20 mouse cellular contexts compared by ENCODE assay signal in the genomic region with DNA sequence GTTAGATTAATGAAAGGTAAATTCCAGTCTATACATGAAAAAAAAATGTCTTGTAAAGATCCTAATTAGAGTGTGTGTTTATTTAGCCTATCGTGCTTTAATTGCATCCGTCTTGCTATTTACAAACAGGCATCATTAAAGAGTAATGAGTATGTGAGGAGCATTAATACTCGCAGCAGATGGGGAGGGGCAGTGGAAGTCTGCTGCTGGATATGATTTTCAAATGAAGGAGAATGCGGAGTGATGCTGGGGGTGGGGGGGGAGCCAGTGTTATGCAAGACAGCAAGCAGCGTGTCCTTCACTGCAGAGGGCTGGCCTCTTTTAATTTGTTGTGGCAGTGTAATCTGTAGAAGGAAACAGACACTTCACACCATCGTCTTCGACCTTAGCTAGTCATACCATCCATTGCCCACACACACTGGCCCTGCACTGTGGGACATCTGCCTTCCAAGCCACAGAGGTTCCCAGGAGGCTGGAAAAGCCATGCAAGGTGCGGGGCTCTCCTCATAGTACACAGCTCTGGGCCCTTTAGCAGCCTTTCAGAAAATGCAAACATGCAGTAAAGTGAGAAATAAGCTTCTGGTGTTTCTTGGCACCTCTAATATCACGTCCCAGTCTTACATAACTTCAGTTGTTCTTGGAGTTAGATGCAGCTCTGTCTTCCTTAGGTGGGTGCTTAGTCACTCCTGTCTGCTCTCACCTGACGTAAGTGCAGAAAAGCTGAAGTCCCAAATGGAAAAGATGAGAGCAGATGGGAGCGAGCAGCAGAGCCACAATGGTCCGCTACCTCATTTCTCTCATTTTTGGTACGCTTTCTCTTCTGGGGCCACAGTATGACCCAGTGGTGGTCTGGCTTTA.
A peak's percentile ranks its signal among the peaks of the same experiment; 100 is the strongest.
DNase-seq lines count a peak whose midpoint lies in the region; ATAC-seq and TF ChIP-seq lines count a peak whose summit lies in the region.
"Had no signal": no experiment of that assay in that cellular context is flagged by ENCODE, and none has a peak within 500 bp of the region (broad histone marks: within the 10 kb centered on the region; RNA-seq: fewer than 3 reads in every experiment).

No protein-coding gene starts in this region.

- no peak for DNase-seq in frontal cortex, postnatal 36 days (ENCODE audit: low spot score in 2 of 2)
- DNase-seq in limb, embryonic 10.5 days (ENCODE audit: low spot score) = no peak
- DNase-seq in brain, embryonic 14.5 days (ENCODE audit: low read depth) = peak; percentile 76
- DNase-seq in midbrain, embryonic 14.5 days = peak; percentile 54
- no peak for DNase-seq in gastrocnemius, postnatal 25 days
- DNase-seq in embryo, embryonic 11 days = no peak
- DNase-seq: adrenal gland, postnatal 10 days; cerebellum, adult 11 months; cerebellum, postnatal 14 days; gastrocnemius, postnatal 10 days; heart, adult 2 months; liver, postnatal 0 days; lung, postnatal 10 days; thymus, postnatal 14 days had no signal

- peaks cover 48% of the 10 kb centered on the region for H3K4me1 ChIP-seq in limb, embryonic 12.5 days (replicated peaks)
- H3K4me1 ChIP-seq in limb, embryonic 10.5 days = peaks cover 39% of the 10 kb centered on the region
- H3K4me1 ChIP-seq in midbrain, embryonic 14.5 days (ENCODE audit: control insufficient read depth, insufficient read depth, low read length) = peaks cover 41% of the 10 kb centered on the region
- H3K4me1 ChIP-seq: intestine, embryonic 15.5 days had no signal

- H3K4me3 ChIP-seq in limb, embryonic 12.5 days (replicated peaks) = no peak overlapping the region
- H3K4me3 ChIP-seq in limb, embryonic 10.5 days = no peak overlapping the region
- H3K4me3 ChIP-seq in midbrain, embryonic 14.5 days (replicated peaks; ENCODE audit: low read depth, low read length) = no peak overlapping the region
- H3K4me3 ChIP-seq: heart, adult 2 months; heart, embryonic 15.5 days; intestine, embryonic 15.5 days had no signal

- TF ChIP-seq POLR2A in brain, embryonic 14.5 days (IDR thresholded peaks at IDR 0.05; ENCODE audit: borderline replicate concordance, extremely low read depth, insufficient read depth, insufficient read length, poor library complexity, severe bottlenecking) = no peak

- H3K27me3 ChIP-seq in limb, embryonic 12.5 days = no peaks in the 10 kb centered on the region
- H3K27me3 ChIP-seq in limb, embryonic 10.5 days (ENCODE audit: low read depth, poor library complexity, severe bottlenecking) = no peaks in the 10 kb centered on the region
- no peaks in the 10 kb centered on the region for H3K27me3 ChIP-seq in midbrain, embryonic 14.5 days (ENCODE audit: control insufficient read depth, insufficient read depth, low read length)
- H3K27me3 ChIP-seq: heart, embryonic 15.5 days; intestine, embryonic 15.5 days had no signal

- ATAC-seq in frontal cortex, adult (ENCODE audit: low TSS enrichment) = peak; percentile 67
- ATAC-seq in limb, embryonic 12.5 days (ENCODE audit: insufficient number of reproducible peaks, insufficient read depth, low FRiP score, low TSS enrichment, low read depth) = no peak
- ATAC-seq in midbrain, embryonic 14.5 days (ENCODE audit: low FRiP score, low TSS enrichment) = no peak
- ATAC-seq: activated CD4-positive, CD25-positive, alpha-beta regulatory T cell, adult 4 months; intestine, embryonic 15.5 days; liver, postnatal 0 days had no signal

- H3K4me2 ChIP-seq in limb, embryonic 12.5 days = no peak overlapping the region
- no peak overlapping the region for H3K4me2 ChIP-seq in midbrain, embryonic 14.5 days (ENCODE audit: low read length)
- H3K4me2 ChIP-seq: heart, embryonic 15.5 days; intestine, embryonic 15.5 days had no signal

- peak overlapping the region; percentile 35 for H3K27ac ChIP-seq in limb, embryonic 12.5 days
- no peak overlapping the region for H3K27ac ChIP-seq in limb, embryonic 10.5 days
- H3K27ac ChIP-seq in midbrain, embryonic 14.5 days (replicated peaks; ENCODE audit: low read depth, low read length) = 0 out of 2 replicates have a peak overlapping the region, but pooled peaks have one; percentile 45
- H3K27ac ChIP-seq: heart, adult 2 months; heart, embryonic 15.5 days; intestine, embryonic 15.5 days had no signal

- H3K9me3 ChIP-seq in limb, embryonic 12.5 days = no peaks in the 10 kb centered on the region
- no peaks in the 10 kb centered on the region for H3K9me3 ChIP-seq in limb, embryonic 10.5 days (replicated peaks)
- no peaks in the 10 kb centered on the region for H3K9me3 ChIP-seq in midbrain, embryonic 14.5 days (ENCODE audit: control insufficient read depth, low read length)
- H3K9me3 ChIP-seq: G1E; heart, embryonic 15.5 days; intestine, embryonic 15.5 days had no signal

- TF ChIP-seq CTCF in brain, embryonic 14.5 days (IDR thresholded peaks at IDR 0.05; ENCODE audit: borderline replicate concordance, extremely low read depth, insufficient read depth, insufficient read length) = no peak

- 63% methylated on average over 13 of the region's 13 CpGs for WGBS in limb, embryonic 12.5 days
- WGBS in limb, embryonic 10.5 days = 79% methylated on average over 13 of the region's 13 CpGs
- WGBS in midbrain, embryonic 14.5 days = 62% methylated on average over 13 of the region's 13 CpGs

- no peaks in the 10 kb centered on the region for H3K36me3 ChIP-seq in limb, embryonic 12.5 days
- H3K36me3 ChIP-seq in limb, embryonic 10.5 days = no peaks in the 10 kb centered on the region
- H3K36me3 ChIP-seq in midbrain, embryonic 14.5 days (ENCODE audit: control insufficient read depth, insufficient read depth, low read length) = no peaks in the 10 kb centered on the region
- H3K36me3 ChIP-seq: heart, embryonic 15.5 days; intestine, embryonic 15.5 days had no signal

- no peak overlapping the region for H3K9ac ChIP-seq in limb, embryonic 12.5 days (replicated peaks)
- no peak overlapping the region for H3K9ac ChIP-seq in midbrain, embryonic 14.5 days (replicated peaks; ENCODE audit: low read length)
- H3K9ac ChIP-seq: heart, embryonic 15.5 days; intestine, embryonic 15.5 days; liver, postnatal 0 days had no signal

Comparison
In these comparisons a context has a peak if more than half of its experiments do, and no peak if none do; other contexts are left out.
1. DNase-seq: peak in brain, embryonic 14.5 days (single experiment) and midbrain, embryonic 14.5 days (single experiment); none in frontal cortex, postnatal 36 days (0 of 2), limb, embryonic 10.5 days (single experiment), gastrocnemius, postnatal 25 days (single experiment) and embryo, embryonic 11 days (single experiment).